Mouse (Mus musculus) midbrain, embryonic 16.5 days (tissue): ENCODE data around the gene Rasal3. TPM values are rescaled to one million over a fixed set of nuclear protein-coding genes. Genes with fewer than 3 reads are reported as not detected.

Experiments
- ATAC-seq: fragments of 200-750 bp; cut with Nextera tagmentation; 2 replicates; pipeline ENCODE4 v1.8.0; 2017; ENCODE audit warnings: moderate TSS enrichment
- H3K27ac ChIP-seq: fragments of 300-500 bp; sonication (generic); 2 replicates; pipeline ENCODE4 v1.5.1; 2014; ENCODE audit warnings: mild to moderate bottlenecking, low read length, mixed read lengths
- H3K27me3 ChIP-seq: fragments of 300-500 bp; sonication (generic); 2 replicates; pipeline ENCODE4 v1.6.1; 2014; ENCODE audit warnings: low read depth, low read length, mixed read lengths; ENCODE audit not compliant: control insufficient read depth, insufficient read depth
- H3K36me3 ChIP-seq: fragments of 300-500 bp; sonication (generic); 2 replicates; pipeline ENCODE4 v1.6.1; 2014; ENCODE audit warnings: mild to moderate bottlenecking, low read length, moderate library complexity, mixed read lengths; ENCODE audit not compliant: control insufficient read depth, insufficient read depth
- H3K4me1 ChIP-seq: fragments of 300-500 bp; sonication (generic); 2 replicates; pipeline ENCODE4 v1.6.1; 2014; ENCODE audit warnings: mild to moderate bottlenecking, low read length, mixed read lengths; ENCODE audit not compliant: control insufficient read depth, insufficient read depth
- H3K4me2 ChIP-seq: fragments of 300-500 bp; sonication (generic); 2 replicates; pipeline ENCODE4 v1.6.1; 2014; ENCODE audit warnings: mild to moderate bottlenecking, low read length, mixed read lengths
- H3K4me3 ChIP-seq: fragments of 300-500 bp; sonication (generic); 2 replicates; pipeline ENCODE4 v1.5.1; 2014; ENCODE audit warnings: low read depth, mild to moderate bottlenecking, low read length, moderate library complexity, mixed read lengths
- H3K9ac ChIP-seq: fragments of 300-500 bp; sonication (generic); 2 replicates; pipeline ENCODE4 v1.6.1; 2014; ENCODE audit warnings: low read depth, low read length, mixed read lengths
- H3K9me3 ChIP-seq: fragments of 300-500 bp; sonication (generic); replicated peaks from 2 replicates; pipeline ENCODE4 v1.6.1; 2014; ENCODE audit warnings: mild to moderate bottlenecking, low read length, mixed read lengths; ENCODE audit not compliant: control insufficient read depth, poor library complexity, severe bottlenecking
- WGBS: fragments of 180-500 bp; shearing (Covaris S2); extraction: QIAGEN DNeasy Blood & Tissue Kit; methylation state at CpG from one replicate; pipeline ENCODE4 v1.1.7; 2014; 5-methylcytosine and 5-hydroxymethylcytosine counted together
- polyA plus RNA-seq: library from polyadenylated mRNA; unstranded; fragments of >200 nt; fragmentation: Nextera tagmentation; extraction: Ambion mirVana; gene quantifications from 2 replicates; pipeline ENCODE4 v1.2.1, GENCODE M21; 2015

The Rasal3 gene
- polyA plus RNA-seq, 1 experiment from 2014 or later: 1.0 TPM

DNA sequence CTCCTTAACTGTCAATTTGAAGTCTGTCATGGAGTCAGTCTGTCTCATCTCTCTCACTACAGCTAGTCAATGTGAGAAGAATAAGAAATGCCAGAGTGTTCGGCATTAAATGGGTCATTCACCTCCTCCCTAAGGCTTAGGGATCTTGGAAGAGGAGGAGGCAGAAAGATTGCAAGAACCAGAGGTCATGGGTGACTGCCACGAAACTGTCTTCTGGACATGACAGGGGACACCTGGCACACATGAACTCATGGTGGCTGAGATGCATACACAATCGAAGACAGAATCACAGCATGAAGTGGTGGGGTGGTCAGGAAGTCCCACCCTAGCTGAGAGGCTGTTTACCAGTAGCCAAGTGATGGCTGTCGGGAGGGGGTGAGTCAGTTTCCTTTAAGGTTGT, 30.9 kb upstream of the Rasal3 start:
- 76% methylated on average over 4 of the region's 4 CpGs for WGBS
- no peak for ATAC-seq
- Histone ChIP-seq H3K36me3 (no peaks in the 10 kb centered on the region), H3K4me2 (no peak overlapping the region), H3K27ac (no peak overlapping the region), H3K4me1 (no peaks in the 10 kb centered on the region), H3K9ac (no peak overlapping the region), H3K27me3 (no peaks in the 10 kb centered on the region), H3K9me3 (no peaks in the 10 kb centered on the region), H3K4me3 (no peak overlapping the region)

DNA sequence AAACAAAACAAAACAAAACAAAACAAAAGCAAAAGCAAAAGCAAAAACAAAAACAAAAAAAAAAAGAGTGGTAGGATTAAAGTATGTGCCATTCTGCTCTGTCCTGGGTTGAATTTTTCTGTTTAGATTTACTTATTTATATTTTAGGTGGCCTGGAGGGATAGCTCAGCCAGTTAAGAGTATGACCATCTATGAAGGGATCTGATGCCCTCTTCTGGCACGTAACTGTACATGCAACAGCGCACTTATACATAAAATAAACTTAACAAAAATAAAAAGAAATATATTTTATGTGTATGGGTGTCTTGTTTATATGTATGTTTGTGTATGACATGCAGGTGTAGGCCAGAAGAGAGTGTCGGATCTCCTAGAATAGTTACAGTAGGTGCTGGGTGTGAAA, 28.6 kb upstream of the Rasal3 start:
- no peak overlapping the region for H3K27ac ChIP-seq
- H3K4me1 ChIP-seq: no peaks in the 10 kb centered on the region
- 58% methylated on average over 3 of the region's 3 CpGs for WGBS
- no peaks in the 10 kb centered on the region for H3K27me3 ChIP-seq
- no peaks in the 10 kb centered on the region for H3K9me3 ChIP-seq
- no peak overlapping the region for H3K4me3 ChIP-seq
- no peaks in the 10 kb centered on the region for H3K36me3 ChIP-seq
- H3K4me2 ChIP-seq: no peak overlapping the region
- no peak for ATAC-seq
- H3K9ac ChIP-seq: no peak overlapping the region

DNA sequence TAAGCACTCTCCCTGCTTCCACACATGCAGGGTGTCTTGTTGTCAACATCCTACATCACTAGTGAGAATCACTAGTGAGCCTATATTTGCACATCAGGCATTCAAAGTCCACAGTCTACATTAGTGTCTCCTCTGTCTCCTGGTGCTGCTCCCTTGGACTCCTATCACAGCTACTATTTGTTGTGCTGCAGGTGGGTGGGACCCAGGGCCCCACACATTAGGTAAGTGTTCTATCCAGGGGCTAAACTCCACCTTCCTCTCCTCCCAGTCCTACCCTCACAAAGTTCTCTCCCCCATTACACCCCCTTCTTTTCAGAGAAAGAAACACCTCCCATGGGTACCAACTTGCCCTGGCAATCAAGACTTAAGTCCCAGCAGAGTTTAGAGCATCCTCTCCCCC, 23.2 kb upstream of the Rasal3 start:
- Histone ChIP-seq H3K9ac (no peak overlapping the region), H3K4me2 (no peak overlapping the region), H3K4me1 (no peaks in the 10 kb centered on the region), H3K27me3 (no peaks in the 10 kb centered on the region), H3K9me3 (no peaks in the 10 kb centered on the region), H3K27ac (no peak overlapping the region), H3K4me3 (no peak overlapping the region), H3K36me3 (no peaks in the 10 kb centered on the region)
- ATAC-seq: no peak

DNA sequence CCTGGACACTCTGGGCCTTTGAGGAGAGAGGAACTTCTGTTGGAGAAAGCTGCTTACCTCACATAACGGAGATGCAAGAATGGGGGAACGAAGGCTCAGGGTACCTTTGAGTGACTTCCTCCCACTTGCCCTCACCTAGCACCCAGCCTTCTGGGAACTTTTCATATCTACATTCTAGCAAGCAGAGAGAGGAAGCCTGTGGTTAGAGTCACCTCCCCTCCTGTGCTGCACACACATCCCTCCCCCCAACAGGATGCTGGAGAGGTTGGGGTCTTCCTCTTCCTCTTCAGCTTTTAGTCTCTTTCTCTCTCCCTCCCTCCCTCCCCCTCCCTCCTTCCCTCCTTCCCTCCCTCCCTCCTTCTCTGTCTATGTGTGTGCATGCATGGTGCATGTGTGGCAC, 20.7 kb upstream of the Rasal3 start, which contains the start of gene Pglyrp2:
Pglyrp2 (minus strand) TSS at position 134 of the 400 bp plus-strand sequence.
- Histone ChIP-seq H3K9ac (no peak within 1 kb of the TSS), H3K9me3 (no peaks in the 10 kb centered on the region), H3K36me3 (no peaks in the 10 kb centered on the region), H3K4me1 (no peaks in the 10 kb centered on the region), H3K27ac (no peak within 1 kb of the TSS), H3K4me3 (no peak within 1 kb of the TSS), H3K27me3 (no peaks in the 10 kb centered on the region), H3K4me2 (no peak within 1 kb of the TSS)
- 84% methylated on average over 2 of the region's 2 CpGs for WGBS
- no peak for ATAC-seq

DNA sequence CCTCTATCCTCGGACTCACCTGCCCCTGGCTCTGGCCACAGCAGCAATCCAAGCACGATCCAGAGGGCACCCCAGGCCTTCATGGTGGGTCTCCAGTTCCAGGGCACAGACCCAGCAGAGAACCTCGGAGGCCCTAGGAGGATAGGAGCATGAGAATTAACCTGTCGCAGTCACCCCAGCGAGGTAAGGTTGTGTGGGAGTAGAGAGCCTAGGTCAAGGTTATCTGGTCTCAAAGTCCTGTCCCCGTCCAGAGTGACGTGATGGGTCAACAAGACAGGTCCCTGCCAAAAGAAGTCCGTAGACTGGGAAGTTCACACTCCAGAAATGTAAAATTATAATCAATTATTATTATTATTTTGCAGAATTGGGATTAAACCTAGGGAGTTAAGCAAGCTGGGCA, 17.4 kb upstream of the Rasal3 start:
- Histone ChIP-seq H3K27me3 (peaks cover 3% of the 10 kb centered on the region), H3K4me2 (no peak overlapping the region), H3K4me3 (no peak overlapping the region), H3K9ac (no peak overlapping the region), H3K36me3 (no peaks in the 10 kb centered on the region), H3K27ac (no peak overlapping the region), H3K4me1 (no peaks in the 10 kb centered on the region), H3K9me3 (no peaks in the 10 kb centered on the region)
- WGBS: 84% methylated on average over 8 of the region's 8 CpGs
- ATAC-seq: no peak

DNA sequence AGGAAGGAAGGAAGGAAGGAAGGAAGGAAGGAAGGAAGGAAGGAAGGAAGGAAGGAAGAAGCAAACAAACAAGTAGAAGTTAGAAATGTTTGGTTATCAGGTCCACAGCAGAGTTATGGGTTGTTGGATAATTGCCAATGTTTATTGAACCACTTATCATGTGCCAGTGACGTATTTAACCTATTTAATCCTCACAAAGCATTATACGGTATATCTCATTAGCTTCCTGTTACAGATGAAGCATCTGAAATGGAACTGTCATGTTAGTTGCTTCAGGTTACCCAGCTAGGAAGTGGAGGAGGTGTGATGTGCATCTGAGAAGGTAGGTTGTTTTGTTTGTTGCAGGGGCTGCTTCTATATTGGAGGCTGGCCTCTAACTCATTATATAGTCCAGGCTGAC, 16.6 kb upstream of the Rasal3 start:
- Histone ChIP-seq H3K4me3 (no peak overlapping the region), H3K27ac (no peak overlapping the region), H3K4me1 (no peaks in the 10 kb centered on the region), H3K36me3 (no peaks in the 10 kb centered on the region), H3K27me3 (peaks cover 3% of the 10 kb centered on the region), H3K9me3 (no peaks in the 10 kb centered on the region), H3K4me2 (no peak overlapping the region), H3K9ac (no peak overlapping the region)
- no peak for ATAC-seq
- 73% methylated on average over 2 of the region's 2 CpGs for WGBS

DNA sequence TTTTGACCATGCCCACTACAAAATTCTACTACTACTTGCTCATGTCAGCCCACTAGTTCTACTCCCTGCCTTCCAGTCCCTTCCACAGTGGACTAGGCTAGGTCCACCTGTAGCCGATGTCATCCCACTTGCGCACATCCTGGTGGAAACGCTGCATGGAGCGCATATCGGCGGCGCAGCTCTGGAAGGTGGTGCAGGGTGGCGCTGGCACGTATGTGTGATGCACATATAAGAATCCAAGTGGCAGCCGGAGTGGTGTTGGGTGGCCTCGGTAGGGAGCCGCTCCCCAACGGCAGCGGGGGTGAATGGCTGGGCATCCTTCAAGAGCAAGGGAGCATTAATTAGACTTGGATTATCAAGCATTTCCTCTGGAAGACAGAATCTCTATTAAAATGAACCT, 13.4 kb upstream of the Rasal3 start:
- ATAC-seq: no peak
- Histone ChIP-seq H3K27ac (no peak overlapping the region), H3K4me3 (no peak overlapping the region), H3K4me1 (no peaks in the 10 kb centered on the region), H3K36me3 (no peaks in the 10 kb centered on the region), H3K9me3 (no peaks in the 10 kb centered on the region), H3K4me2 (no peak overlapping the region), H3K9ac (no peak overlapping the region), H3K27me3 (peaks cover 3% of the 10 kb centered on the region)
- WGBS: 93% methylated on average over 14 of the region's 14 CpGs

- H3K4me1 ChIP-seq: no peaks in the 10 kb centered on the region
- no peak for ATAC-seq
- H3K9me3 ChIP-seq: no peaks in the 10 kb centered on the region
- no peak overlapping the region for H3K9ac ChIP-seq
- no peak overlapping the region for H3K27ac ChIP-seq
- H3K36me3 ChIP-seq: no peaks in the 10 kb centered on the region
- H3K27me3 ChIP-seq: peaks cover 3% of the 10 kb centered on the region
- H3K4me3 ChIP-seq: no peak overlapping the region
- no peak overlapping the region for H3K4me2 ChIP-seq
- WGBS: 40% methylated on average over 24 of the region's 24 CpGs
Observed at GRCm38 (mm10) chr17:32415417-32416020, 12.1 kb upstream of the Rasal3 start.

DNA sequence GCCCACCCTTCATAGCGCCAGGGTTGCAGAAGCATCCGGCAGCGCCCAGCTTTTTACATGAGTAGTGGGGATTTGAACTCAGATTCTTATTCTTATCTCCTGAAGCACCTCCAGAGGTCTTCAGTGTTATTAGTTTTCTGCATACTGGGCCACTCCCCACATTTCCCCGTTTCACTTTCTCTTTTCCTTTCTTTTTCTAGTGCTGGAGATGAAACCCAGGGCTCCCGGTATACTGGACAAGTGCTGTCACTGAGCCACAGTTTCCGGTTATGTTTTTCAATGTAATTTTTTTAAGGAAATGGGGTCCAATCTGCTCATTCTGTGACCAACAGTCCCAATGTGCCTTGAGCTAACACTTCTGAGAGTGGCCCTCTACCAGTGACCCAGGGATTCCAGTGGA, 8.5 kb upstream of the Rasal3 start:
- Histone ChIP-seq H3K4me3 (no peak overlapping the region), H3K4me2 (no peak overlapping the region), H3K9me3 (no peaks in the 10 kb centered on the region), H3K36me3 (no peaks in the 10 kb centered on the region), H3K27ac (no peak overlapping the region), H3K27me3 (peaks cover 3% of the 10 kb centered on the region), H3K4me1 (no peaks in the 10 kb centered on the region), H3K9ac (no peak overlapping the region)
- ATAC-seq: no peak
- 88% methylated on average over 6 of the region's 6 CpGs for WGBS
